In genomic region chr12:81226590-81226989, GRCm38 (mm10) we compare ENCODE assay signal across 19 mouse cellular contexts.
DNase-seq lines count a peak whose midpoint lies in the region; ATAC-seq lines count a peak whose summit lies in the region.
"Had no signal": no experiment of that assay in that cellular context is flagged by ENCODE, and none has a peak within 500 bp of the region (broad histone marks: within the 10 kb centered on the region; RNA-seq: fewer than 3 reads in every experiment).

No protein-coding gene starts in this region.

- no peak overlapping the region for H3K4me3 ChIP-seq in hindbrain, embryonic 14.5 days (replicated peaks; ENCODE audit: low read length)
- H3K4me3 ChIP-seq in hindbrain, embryonic 12.5 days = no peak overlapping the region
- no peak overlapping the region for H3K4me3 ChIP-seq in midbrain, embryonic 14.5 days (replicated peaks; ENCODE audit: low read depth, low read length)
- H3K4me3 ChIP-seq in midbrain, embryonic 11.5 days (ENCODE audit: low read depth, low read length) = no peak overlapping the region
- no peak overlapping the region for H3K4me3 ChIP-seq in hindbrain, embryonic 16.5 days (ENCODE audit: low read length)
- H3K4me3 ChIP-seq in neural tube, embryonic 14.5 days (ENCODE audit: low read depth, low read length) = no peak overlapping the region
- H3K4me3 ChIP-seq: embryonic facial prominence, embryonic 15.5 days; gastrocnemius, adult 2 months; heart, embryonic 15.5 days; limb, embryonic 12.5 days; liver, embryonic 13.5 days had no signal

- peaks cover 27% of the 10 kb centered on the region for H3K4me1 ChIP-seq in hindbrain, embryonic 14.5 days (replicated peaks; ENCODE audit: control insufficient read depth, insufficient read depth, low read length)
- 0 out of 2 replicates have a peak, but pooled peaks cover 6% of the 10 kb centered on the region for H3K4me1 ChIP-seq in hindbrain, embryonic 12.5 days
- peaks cover 19% of the 10 kb centered on the region for H3K4me1 ChIP-seq in midbrain, embryonic 14.5 days (ENCODE audit: control insufficient read depth, insufficient read depth, low read length)
- no peaks in the 10 kb centered on the region for H3K4me1 ChIP-seq in midbrain, embryonic 11.5 days (ENCODE audit: control insufficient read depth, insufficient read depth, low read length)
- H3K4me1 ChIP-seq in hindbrain, embryonic 16.5 days (ENCODE audit: control insufficient read depth, insufficient read depth, low read depth, low read length) = peaks cover 15% of the 10 kb centered on the region
- H3K4me1 ChIP-seq in neural tube, embryonic 14.5 days (ENCODE audit: control insufficient read depth, insufficient read depth, low read length) = peaks cover 20% of the 10 kb centered on the region
- H3K4me1 ChIP-seq: heart, embryonic 15.5 days; limb, embryonic 12.5 days; liver, embryonic 13.5 days had no signal

- no peak overlapping the region for H3K9ac ChIP-seq in hindbrain, embryonic 14.5 days
- no peak overlapping the region for H3K9ac ChIP-seq in hindbrain, embryonic 12.5 days
- no peak overlapping the region for H3K9ac ChIP-seq in midbrain, embryonic 14.5 days (replicated peaks; ENCODE audit: low read length)
- no peak overlapping the region for H3K9ac ChIP-seq in midbrain, embryonic 11.5 days (ENCODE audit: low read length)
- no peak overlapping the region for H3K9ac ChIP-seq in hindbrain, embryonic 16.5 days (ENCODE audit: low read depth, low read length)
- no peak overlapping the region for H3K9ac ChIP-seq in neural tube, embryonic 14.5 days (replicated peaks; ENCODE audit: low read depth, low read length)
- H3K9ac ChIP-seq: embryonic facial prominence, embryonic 15.5 days; heart, embryonic 15.5 days; limb, embryonic 12.5 days; liver, embryonic 13.5 days had no signal

- H3K27ac ChIP-seq in hindbrain, embryonic 14.5 days = peak overlapping the region; percentile 33; the same call in 1 of the 2 replicates
- no peak overlapping the region for H3K27ac ChIP-seq in hindbrain, embryonic 12.5 days
- H3K27ac ChIP-seq in midbrain, embryonic 14.5 days (replicated peaks; ENCODE audit: low read depth, low read length) = peak overlapping the region; percentile 53
- H3K27ac ChIP-seq in midbrain, embryonic 11.5 days (ENCODE audit: low read depth, low read length) = no peak overlapping the region
- H3K27ac ChIP-seq in hindbrain, embryonic 16.5 days (ENCODE audit: low read depth, low read length) = peak overlapping the region; percentile 40
- peak overlapping the region; percentile 57; the same call in 1 of the 2 replicates for H3K27ac ChIP-seq in neural tube, embryonic 14.5 days (ENCODE audit: low read depth, low read length)
- H3K27ac ChIP-seq: embryonic facial prominence, embryonic 15.5 days; gastrocnemius, adult 2 months; heart, embryonic 15.5 days; limb, embryonic 12.5 days; liver, embryonic 13.5 days had no signal

- WGBS in hindbrain, embryonic 14.5 days = 59% methylated on average over 3 of the region's 3 CpGs
- 69% methylated on average over 3 of the region's 3 CpGs for WGBS in hindbrain, embryonic 12.5 days
- WGBS in midbrain, embryonic 14.5 days = 68% methylated on average over 3 of the region's 3 CpGs
- WGBS in midbrain, embryonic 11.5 days = 76% methylated on average over 3 of the region's 3 CpGs
- WGBS in hindbrain, embryonic 16.5 days = 41% methylated on average over 3 of the region's 3 CpGs
- WGBS in neural tube, embryonic 14.5 days = 52% methylated on average over 3 of the region's 3 CpGs

- ATAC-seq in hindbrain, embryonic 14.5 days (ENCODE audit: low FRiP score) = no peak
- no peak for ATAC-seq in hindbrain, embryonic 12.5 days (ENCODE audit: low FRiP score)
- no peak for ATAC-seq in midbrain, embryonic 14.5 days (ENCODE audit: low FRiP score, low TSS enrichment)
- no peak for ATAC-seq in midbrain, embryonic 11.5 days (ENCODE audit: low FRiP score)
- no peak for ATAC-seq in hindbrain, embryonic 16.5 days
- ATAC-seq in neural tube, embryonic 14.5 days (ENCODE audit: low read depth) = no peak
- ATAC-seq: lung, postnatal 0 days had no signal

- no peak for DNase-seq in hindbrain, embryonic 14.5 days (ENCODE audit: low spot score)
- peak; percentile 19 for DNase-seq in midbrain, embryonic 14.5 days
- no peak for DNase-seq in midbrain, embryonic 11.5 days (ENCODE audit: low spot score, missing footprints)
- DNase-seq in thymus, postnatal 10 days (ENCODE audit: low spot score in 2 of 2) = no peak
- no peak for DNase-seq in adipocyte (ENCODE audit: low spot score)
- DNase-seq: adrenal gland, postnatal 36 days; cerebellum, adult 9-10 months; gastrocnemius, adult 2 months; kidney, adult 2 months; kidney, postnatal 25 days; liver, embryonic 13.5 days; thymus, postnatal 36 days had no signal

- no peak overlapping the region for H3K4me2 ChIP-seq in hindbrain, embryonic 14.5 days (replicated peaks)
- no peak overlapping the region for H3K4me2 ChIP-seq in hindbrain, embryonic 12.5 days (replicated peaks)
- 0 out of 2 replicates have a peak overlapping the region, but pooled peaks have one; percentile 9 for H3K4me2 ChIP-seq in midbrain, embryonic 14.5 days (ENCODE audit: low read length)
- H3K4me2 ChIP-seq in midbrain, embryonic 11.5 days = no peak overlapping the region
- no peak overlapping the region for H3K4me2 ChIP-seq in hindbrain, embryonic 16.5 days (ENCODE audit: low read length)
- no peak overlapping the region for H3K4me2 ChIP-seq in neural tube, embryonic 14.5 days (ENCODE audit: low read depth, low read length)
- H3K4me2 ChIP-seq: embryonic facial prominence, embryonic 15.5 days; heart, embryonic 15.5 days; limb, embryonic 12.5 days; liver, embryonic 13.5 days had no signal

- H3K36me3 ChIP-seq in hindbrain, embryonic 14.5 days (replicated peaks; ENCODE audit: control insufficient read depth, insufficient read depth) = no peaks in the 10 kb centered on the region
- no peaks in the 10 kb centered on the region for H3K36me3 ChIP-seq in hindbrain, embryonic 12.5 days
- no peaks in the 10 kb centered on the region for H3K36me3 ChIP-seq in midbrain, embryonic 14.5 days (ENCODE audit: control insufficient read depth, insufficient read depth, low read length)
- H3K36me3 ChIP-seq in midbrain, embryonic 11.5 days (ENCODE audit: control insufficient read depth, insufficient read depth, low read length) = no peaks in the 10 kb centered on the region
- no peaks in the 10 kb centered on the region for H3K36me3 ChIP-seq in hindbrain, embryonic 16.5 days (ENCODE audit: control insufficient read depth, insufficient read depth, low read length)
- H3K36me3 ChIP-seq in neural tube, embryonic 14.5 days (ENCODE audit: control insufficient read depth, insufficient read depth, low read length) = no peaks in the 10 kb centered on the region
- H3K36me3 ChIP-seq: embryonic facial prominence, embryonic 15.5 days; heart, embryonic 15.5 days; limb, embryonic 12.5 days; liver, embryonic 13.5 days had no signal

- H3K9me3 ChIP-seq in hindbrain, embryonic 14.5 days (ENCODE audit: control insufficient read depth, low read length) = no peaks in the 10 kb centered on the region
- H3K9me3 ChIP-seq in hindbrain, embryonic 12.5 days (replicated peaks) = no peaks in the 10 kb centered on the region
- H3K9me3 ChIP-seq in midbrain, embryonic 14.5 days (ENCODE audit: control insufficient read depth, low read length) = no peaks in the 10 kb centered on the region
- H3K9me3 ChIP-seq in midbrain, embryonic 11.5 days (ENCODE audit: control insufficient read depth, low read length) = no peaks in the 10 kb centered on the region
- H3K9me3 ChIP-seq in hindbrain, embryonic 16.5 days (ENCODE audit: control insufficient read depth, low read length) = no peaks in the 10 kb centered on the region
- no peaks in the 10 kb centered on the region for H3K9me3 ChIP-seq in neural tube, embryonic 14.5 days (ENCODE audit: control insufficient read depth, low read length)
- H3K9me3 ChIP-seq: embryonic facial prominence, embryonic 15.5 days; heart, embryonic 15.5 days; limb, embryonic 12.5 days; liver, embryonic 13.5 days had no signal

- no peaks in the 10 kb centered on the region for H3K27me3 ChIP-seq in hindbrain, embryonic 14.5 days (ENCODE audit: control insufficient read depth, insufficient read depth, low read length)
- no peaks in the 10 kb centered on the region for H3K27me3 ChIP-seq in hindbrain, embryonic 12.5 days
- no peaks in the 10 kb centered on the region for H3K27me3 ChIP-seq in midbrain, embryonic 14.5 days (ENCODE audit: control insufficient read depth, insufficient read depth, low read length)
- no peaks in the 10 kb centered on the region for H3K27me3 ChIP-seq in midbrain, embryonic 11.5 days (ENCODE audit: control insufficient read depth, insufficient read depth, low read length)
- H3K27me3 ChIP-seq in hindbrain, embryonic 16.5 days (replicated peaks; ENCODE audit: control insufficient read depth, insufficient read depth, low read length) = no peaks in the 10 kb centered on the region
- H3K27me3 ChIP-seq in neural tube, embryonic 14.5 days (ENCODE audit: control insufficient read depth, insufficient read depth, low read length) = no peaks in the 10 kb centered on the region
- H3K27me3 ChIP-seq: embryonic facial prominence, embryonic 15.5 days; heart, embryonic 15.5 days; limb, embryonic 12.5 days; liver, embryonic 13.5 days had no signal

Comparison
In these comparisons a context has a peak if more than half of its experiments do, and no peak if none do; other contexts are left out.
1. H3K27ac ChIP-seq: peak in hindbrain, embryonic 14.5 days (single experiment), midbrain, embryonic 14.5 days (single experiment), hindbrain, embryonic 16.5 days (single experiment) and neural tube, embryonic 14.5 days (single experiment); none in hindbrain, embryonic 12.5 days (single experiment) and midbrain, embryonic 11.5 days (single experiment).